Mouse (Mus musculus) erythroblast, adult 5-6 weeks (primary cell): Measurements from ENCODE around the gene Ap5z1. TPM values are rescaled to one million over a fixed set of nuclear protein-coding genes. Genes with fewer than 3 reads are reported as not detected.

Experiments
- ATAC-seq: replicated peaks from 2 replicates; pipeline ENCODE4 v1.8.0; 2016; ENCODE audit warnings: moderate number of reproducible peaks, mild to moderate bottlenecking, moderate TSS enrichment, inconsistent platforms; ENCODE audit not compliant: poor library complexity, low FRiP score, severe bottlenecking
- total RNA-seq, 2 experiments: library from RNA; stranded (forward) in 1 of 2; stranded (reverse) in 1 of 2; fragments of 150-400 nt in 1 of 2; fragments of 200-764, 138-1000 nt in 1 of 2; gene quantifications; 2 replicates each; pipeline versions ENCODE4 v1.2.3 to v1.2.4; 2015 to 2017; ENCODE audit warnings: low replicate concordance in 2 of 2

Ap5z1 gene
- total RNA-seq, 2 experiments from 2014 or later: 3.7 to 4.8 TPM

DNA sequence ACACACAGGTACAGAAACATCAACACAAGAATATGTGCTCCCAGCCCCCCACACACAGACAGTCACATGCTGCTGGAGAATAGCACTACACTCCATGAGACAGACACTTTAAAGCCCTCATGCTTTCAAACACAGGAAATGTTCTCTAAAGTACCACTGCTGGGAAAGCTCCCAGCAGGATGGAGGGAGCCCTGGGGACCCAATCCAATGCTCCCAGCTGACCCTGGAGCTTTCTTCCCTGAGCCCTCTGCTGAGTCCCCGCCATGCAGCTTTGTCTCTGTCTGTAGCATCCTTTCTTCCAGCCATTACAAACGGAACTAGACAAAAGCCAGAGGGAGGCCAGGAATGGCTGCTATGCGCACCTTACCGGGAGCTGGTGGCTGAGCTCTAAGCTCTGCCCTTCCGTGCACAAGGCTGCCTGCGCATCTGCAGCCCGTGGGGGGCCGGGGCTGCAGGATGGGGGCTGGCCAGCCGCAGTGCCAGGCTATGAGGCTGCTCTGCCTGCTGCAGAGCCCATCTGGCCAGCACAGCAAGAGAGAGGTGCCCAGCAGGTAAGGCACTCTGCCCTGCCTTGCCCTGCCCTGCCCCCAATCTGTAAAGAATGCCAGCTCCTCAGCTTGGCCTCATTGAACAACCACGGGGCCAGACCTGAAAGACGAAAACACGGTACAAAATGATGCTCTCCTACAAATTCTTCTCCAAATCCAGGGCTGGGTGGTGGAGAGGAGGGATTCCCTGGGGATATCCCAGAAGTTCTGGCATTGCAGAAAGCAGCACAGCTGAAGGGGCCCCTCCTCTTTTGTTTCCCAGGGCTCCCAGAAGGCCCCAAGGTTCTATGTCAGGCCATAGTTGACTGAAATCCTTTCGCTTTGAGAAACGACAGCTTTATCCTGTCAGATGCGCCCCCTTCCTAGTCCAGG, 45.7 kb downstream of the Ap5z1 start:
- ATAC-seq: no peak

DNA sequence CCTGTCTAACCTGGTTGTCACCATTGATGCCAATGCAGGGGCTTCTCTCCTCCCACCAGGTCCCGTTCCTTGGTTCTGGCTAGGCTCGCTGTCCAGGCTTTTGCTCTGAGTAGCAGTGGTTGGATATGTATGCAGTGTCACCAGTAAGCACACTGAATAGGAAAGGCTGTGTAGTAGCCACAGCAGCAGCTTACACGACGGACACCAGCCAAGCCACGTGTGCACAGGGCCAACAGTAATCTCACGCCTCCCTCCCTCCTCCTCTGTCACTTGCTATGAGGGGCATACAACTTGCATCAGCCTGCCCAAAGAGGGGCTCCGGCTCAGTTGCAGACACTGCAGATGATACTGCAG, 46.3 kb downstream of the Ap5z1 start:
- ATAC-seq: no peak

DNA sequence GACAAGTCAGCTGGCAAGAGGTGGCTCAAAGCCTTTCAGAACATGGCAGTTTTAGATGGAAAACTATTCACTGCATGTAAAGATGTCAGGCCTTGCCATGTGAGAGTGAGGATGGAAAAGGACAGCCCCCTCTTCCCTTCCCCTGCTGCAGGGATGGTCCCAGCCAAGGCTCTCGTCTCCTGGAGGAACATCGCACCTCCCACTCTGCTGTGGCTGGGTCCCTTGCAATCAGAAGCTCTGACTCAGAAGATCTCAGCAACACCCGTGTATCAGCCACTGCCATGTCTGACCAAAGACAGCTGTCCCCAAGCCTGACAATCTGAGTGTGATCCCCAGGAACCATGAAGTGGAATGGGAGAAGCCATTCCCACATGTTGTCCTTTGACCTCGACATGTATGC, 48.4 kb downstream of the Ap5z1 start:
- ATAC-seq: no peak

DNA sequence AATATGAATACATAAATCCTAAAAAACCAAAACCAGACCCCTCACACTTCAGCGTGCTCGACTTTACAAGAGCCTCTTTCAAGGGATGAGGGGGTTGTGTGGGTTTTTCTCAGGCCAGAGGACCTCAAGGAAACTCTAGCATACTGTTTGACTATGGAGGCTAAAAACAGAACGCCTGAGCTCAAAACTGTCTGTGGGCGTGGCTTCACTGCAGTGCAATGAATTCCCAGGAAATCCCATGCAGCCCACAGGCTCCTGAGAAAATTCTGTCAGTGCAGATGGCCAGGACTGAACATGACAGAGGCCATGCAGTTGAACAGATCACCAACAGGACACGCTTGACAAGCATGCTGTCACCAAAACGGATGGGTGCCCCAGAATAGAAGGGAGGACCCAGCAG, 55.2 kb downstream of the Ap5z1 start:
- no peak for ATAC-seq

DNA sequence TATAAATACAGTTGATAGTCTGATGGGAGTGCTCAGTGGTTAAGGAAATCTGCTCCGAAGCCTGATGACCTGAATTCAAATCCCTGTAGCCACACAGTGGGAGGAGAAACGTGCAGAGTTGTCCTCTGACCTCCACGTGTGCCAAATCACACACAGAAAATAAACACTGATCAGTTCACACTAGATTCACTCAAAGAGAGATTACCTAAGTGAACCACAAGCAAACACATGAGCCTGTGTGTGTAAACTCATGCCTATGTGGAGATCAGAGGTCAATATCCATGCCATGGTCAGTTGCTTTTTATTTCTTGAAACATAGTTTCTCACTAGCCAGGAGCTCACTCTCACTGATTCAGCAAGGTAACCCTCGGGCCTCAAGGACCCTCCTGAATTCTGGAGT, 56.6 kb downstream of the Ap5z1 start:
- ATAC-seq: no peak

DNA sequence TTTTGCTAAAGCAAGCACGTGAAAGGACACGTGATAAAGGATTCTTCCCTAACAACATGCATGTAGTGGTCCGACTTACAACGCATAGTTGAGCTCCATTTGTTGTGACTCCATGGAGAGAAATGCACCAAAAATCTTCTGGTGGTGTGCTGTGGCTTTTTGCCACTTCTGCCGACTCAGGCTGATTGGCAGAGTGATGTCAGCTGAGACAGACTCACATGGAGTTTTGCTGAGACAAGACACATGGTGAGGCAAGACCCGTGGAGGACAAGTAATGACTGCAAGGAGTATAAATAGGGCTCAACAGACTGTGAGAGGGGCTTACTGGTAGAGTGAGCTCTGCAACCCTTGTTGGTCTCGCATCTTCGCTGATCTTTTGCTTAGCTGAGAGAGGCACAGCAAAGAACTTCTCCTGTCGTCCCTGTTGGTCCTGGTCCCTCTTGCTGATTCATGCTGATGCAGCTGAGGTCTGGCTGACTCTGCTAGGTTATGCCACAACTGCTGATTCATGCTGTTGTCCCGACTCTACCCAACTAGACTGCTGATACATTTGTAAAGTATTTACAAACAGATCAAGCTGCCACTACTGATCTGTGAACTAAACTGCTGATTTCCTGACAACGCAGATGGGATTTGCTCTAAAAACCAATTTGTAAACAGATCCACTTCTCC, 57.6 kb downstream of the Ap5z1 start:
- peak; percentile 86 for ATAC-seq

DNA sequence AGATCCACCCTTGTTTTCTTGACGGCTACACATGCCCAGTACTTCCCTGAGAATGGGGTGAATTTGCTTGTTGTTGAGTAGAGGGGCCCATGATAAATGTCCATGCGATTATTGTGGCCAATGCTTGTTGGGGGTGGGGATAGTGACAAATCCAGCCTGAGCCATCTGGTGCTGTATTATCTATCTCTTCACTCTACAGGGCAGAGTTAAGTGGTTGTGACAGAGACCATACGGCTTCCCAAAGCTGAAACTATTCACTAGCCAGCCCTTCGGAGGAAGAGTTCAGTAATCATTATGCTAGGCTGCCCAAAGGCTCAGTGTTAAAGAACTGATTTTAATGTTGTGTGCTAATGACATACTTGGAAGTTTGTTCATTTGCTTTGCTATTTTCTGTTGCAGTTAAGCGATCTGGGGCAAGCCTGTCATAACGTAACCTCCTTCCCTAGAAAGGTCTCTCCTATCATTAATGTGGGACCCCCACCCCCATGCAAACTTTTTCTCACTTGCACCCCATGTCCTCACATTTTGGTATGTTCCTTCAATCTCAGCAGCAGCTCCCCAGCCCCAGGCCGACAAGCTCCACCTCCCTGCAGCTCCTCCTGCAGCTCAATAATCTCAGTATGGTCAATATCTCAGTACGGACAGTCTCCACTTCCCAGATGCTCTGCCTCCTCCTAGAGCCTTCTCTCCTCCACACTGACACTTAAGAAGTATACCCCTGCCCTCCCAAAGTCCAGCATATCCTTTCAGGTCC, 61.1 kb downstream of the Ap5z1 start:
- no peak for ATAC-seq

Other genes with a start within 250 kb of the Ap5z1 start
- gene Foxk1, start 62.4 kb upstream of the Ap5z1 start, total RNA-seq (2015; ENCODE audit: low replicate concordance): 3.7 and 5.0 TPM in 2 replicates
- 2.0 and 2.8 TPM in 2 replicates for gene Foxk1, start 62.4 kb upstream of the Ap5z1 start, total RNA-seq (2017; ENCODE audit: low replicate concordance)
- gene Papolb, start 66.1 kb downstream of the Ap5z1 start, total RNA-seq (2015; ENCODE audit: low replicate concordance): not detected in 2 replicates
- gene Papolb, start 66.1 kb downstream of the Ap5z1 start, total RNA-seq (2017; ENCODE audit: low replicate concordance): not detected in 2 replicates
- not detected in 2 replicates for gene Radil, start 87.2 kb downstream of the Ap5z1 start, total RNA-seq (2015; ENCODE audit: low replicate concordance)
- not detected in 2 replicates for gene Radil, start 87.2 kb downstream of the Ap5z1 start, total RNA-seq (2017; ENCODE audit: low replicate concordance)
- gene Mmd2, start 144.9 kb downstream of the Ap5z1 start, total RNA-seq (2015; ENCODE audit: low replicate concordance): not detected in 2 replicates
- not detected in 2 replicates for gene Mmd2, start 144.9 kb downstream of the Ap5z1 start, total RNA-seq (2017; ENCODE audit: low replicate concordance)
- gene Wipi2, start 163.8 kb downstream of the Ap5z1 start, total RNA-seq (2015; ENCODE audit: low replicate concordance): 50.6 and 60.9 TPM in 2 replicates
- gene Wipi2, start 163.8 kb downstream of the Ap5z1 start, total RNA-seq (2017; ENCODE audit: low replicate concordance): 115 and 134 TPM in 2 replicates
- gene Slc29a4, start 228.6 kb downstream of the Ap5z1 start, total RNA-seq (2015; ENCODE audit: low replicate concordance): not detected in 2 replicates
- not detected in 2 replicates for gene Slc29a4, start 228.6 kb downstream of the Ap5z1 start, total RNA-seq (2017; ENCODE audit: low replicate concordance)